Mouse (Mus musculus) embryonic facial prominence, embryonic 15.5 days (tissue): ENCODE measurements at regions not wholly inside any gene's neighbourhood (a gene's known extent, or its start where the extent isn't known, plus 50 kb on each side); places are given as distances from the start of the nearest gene placed in this dataset.
"Not testable (repeated sequence)": the region's sequence is repeated elsewhere in the genome, so short reads cannot be mapped to it uniquely, and the experiment has no call there.

Experiments used
- ATAC-seq: fragments of 200-750 bp; cut with Nextera tagmentation; 2 replicates; pipeline ENCODE4 v1.8.0; 2017; ENCODE audit warnings: low read depth, moderate TSS enrichment; ENCODE audit not compliant: insufficient number of reproducible peaks, low FRiP score, low TSS enrichment
- H3K27ac ChIP-seq: fragments of 300-500 bp; sonication (generic); replicated peaks from 2 replicates; pipeline ENCODE4 v1.5.1; 2015; ENCODE audit warnings: mild to moderate bottlenecking, inconsistent platforms
- H3K27me3 ChIP-seq: fragments of 300-500 bp; sonication (generic); 2 replicates; pipeline ENCODE4 v1.6.1; 2015; ENCODE audit warnings: inconsistent platforms
- H3K36me3 ChIP-seq: fragments of 300-500 bp; sonication (generic); 2 replicates; pipeline ENCODE4 v1.6.1; 2015; ENCODE audit warnings: mild to moderate bottlenecking, inconsistent platforms
- H3K4me1 ChIP-seq: fragments of 300-500 bp; sonication (generic); 2 replicates; pipeline ENCODE4 v1.6.1; 2015; ENCODE audit warnings: inconsistent platforms
- H3K4me2 ChIP-seq: fragments of 300-500 bp; sonication (generic); replicated peaks from 2 replicates; pipeline ENCODE4 v1.6.1; 2015; ENCODE audit warnings: mild to moderate bottlenecking, inconsistent platforms
- H3K4me3 ChIP-seq: fragments of 300-500 bp; sonication (generic); replicated peaks from 2 replicates; pipeline ENCODE4 v1.5.1; 2015; ENCODE audit warnings: mild to moderate bottlenecking, inconsistent platforms
- H3K9ac ChIP-seq: fragments of 300-500 bp; sonication (generic); 2 replicates; pipeline ENCODE4 v1.6.1; 2015; ENCODE audit warnings: inconsistent platforms
- H3K9me3 ChIP-seq: fragments of 300-500 bp; sonication (generic); replicated peaks from 2 replicates; pipeline ENCODE4 v1.6.1; 2016; ENCODE audit warnings: inconsistent platforms
- WGBS: fragments of 180-500 bp; shearing (Covaris S2); methylation state at CpG from one replicate; pipeline ENCODE4 v1.1.7; 2015; 5-methylcytosine and 5-hydroxymethylcytosine counted together

DNA sequence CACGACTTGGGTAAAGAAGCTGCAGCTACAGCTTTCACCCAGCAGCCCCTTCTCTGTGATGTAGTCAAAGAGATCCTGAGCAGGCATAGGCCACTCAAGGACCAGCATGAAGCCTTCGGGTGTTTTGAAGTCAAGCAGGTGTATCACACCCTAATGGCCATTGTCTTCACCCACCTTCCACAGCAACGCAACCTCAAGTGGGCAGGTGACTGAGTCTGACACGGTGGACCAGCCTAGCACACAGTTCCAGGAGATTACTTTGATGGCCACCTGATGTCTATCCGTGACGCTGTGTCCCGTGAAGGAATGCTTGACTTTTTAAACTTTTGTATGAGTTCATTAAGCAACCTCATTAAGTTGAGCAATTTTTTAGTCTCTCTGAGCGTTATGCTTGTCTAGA is 57.5 kb upstream of the Gm21119 start:
- not testable (repeated sequence) for H3K4me1 ChIP-seq, H3K27ac ChIP-seq, H3K9ac ChIP-seq, H3K36me3 ChIP-seq, H3K27me3 ChIP-seq, H3K9me3 ChIP-seq
- peak overlapping the region; percentile 36 for H3K4me3 ChIP-seq
- H3K4me2 ChIP-seq, result peak overlapping the region; percentile 36
- WGBS, result 83% methylated on average over 7 of the region's 8 CpGs
- ATAC-seq, result peak; percentile 77

- H3K4me1 ChIP-seq, H3K9ac ChIP-seq, H3K27ac ChIP-seq, H3K36me3 ChIP-seq, H3K9me3 ChIP-seq, H3K27me3 ChIP-seq: not testable (repeated sequence)
- Histone ChIP-seq H3K4me2 (peak overlapping the region; percentile 36), H3K4me3 (peak overlapping the region; percentile 36)
- 52% methylated on average over 45 of the region's 47 CpGs for WGBS
- peak; percentile 94 for ATAC-seq
These were observed 57.1 kb upstream of the Gm21119 start for GRCm38 (mm10) chr8:20557609-20558008.
